Mouse (Mus musculus): Measurements from ENCODE around the gene Sh2b1. TPM values are rescaled to one million over a fixed set of nuclear protein-coding genes. Genes with fewer than 3 reads are reported as not detected.
A peak's percentile ranks its signal among the peaks of the same experiment; 100 is the strongest.

The Sh2b1 gene
- polyA plus RNA-seq, 2 experiments = 8.3 to 12.4 TPM

- Histone ChIP-seq H3K4me1 (replicated peaks; ENCODE audit: control insufficient read depth in 2 of 2, insufficient read depth in 2 of 2, low read length in 1 of 2) (0 out of 4 replicates have a peak, but pooled peaks cover 0 to 2% of the 10 kb centered on the region in 2 experiments), H3K4me3 (ENCODE audit: insufficient read depth in 1 of 2, low read depth in 2 of 2, low read length in 2 of 2) (no peak overlapping the region), H3K27me3 (ENCODE audit: control insufficient read depth, insufficient read depth, low read length) (no peaks in the 10 kb centered on the region), H3K9ac (replicated peaks) (no peak overlapping the region), H3K27ac (no peak overlapping the region), H3K9me3 (ENCODE audit: control insufficient read depth, low read length) (no peaks in the 10 kb centered on the region), H3K4me2 (ENCODE audit: low read depth) (no peak overlapping the region), H3K36me3 (replicated peaks; ENCODE audit: control insufficient read depth, insufficient read depth, low read depth) (no peaks in the 10 kb centered on the region)
- 65% methylated on average over 11 of the region's 11 CpGs for WGBS (ENCODE audit: insufficient replicate concordance)
- DNase-seq (ENCODE audit: low read depth in 3 of 3, low spot score in 3 of 3) (no peak), ATAC-seq (ENCODE audit: insufficient read depth) (no peak)
- no peak for TF ChIP-seq CTCF (IDR thresholded peaks at IDR 0.05; ENCODE audit: low read depth)
- no peak for TF ChIP-seq EP300 (IDR thresholded peaks at IDR 0.05; ENCODE audit: low read depth)
These were observed 16.2 kb downstream of the Sh2b1 start for GRCm38 (mm10) chr7:126458844-126459618.

- Histone ChIP-seq H3K27me3 (ENCODE audit: control insufficient read depth, insufficient read depth, low read length) (no peaks in the 10 kb centered on the region), H3K27ac (no peak overlapping the region), H3K4me3 (ENCODE audit: insufficient read depth in 1 of 2, low read depth in 2 of 2, low read length in 2 of 2) (no peak overlapping the region), H3K4me1 (replicated peaks; ENCODE audit: control insufficient read depth in 2 of 2, insufficient read depth in 2 of 2, low read length in 1 of 2) (no peaks in the 10 kb centered on the region), H3K4me2 (ENCODE audit: low read depth) (no peak overlapping the region), H3K9me3 (ENCODE audit: control insufficient read depth, low read length) (no peaks in the 10 kb centered on the region), H3K36me3 (replicated peaks; ENCODE audit: control insufficient read depth, insufficient read depth, low read depth) (no peaks in the 10 kb centered on the region), H3K9ac (replicated peaks) (no peak overlapping the region)
- no peak for DNase-seq (ENCODE audit: low read depth in 3 of 3, low spot score in 3 of 3)
- ATAC-seq (ENCODE audit: insufficient read depth) = no peak
- TF ChIP-seq EP300 (IDR thresholded peaks at IDR 0.05; ENCODE audit: low read depth) (no peak), CTCF (IDR thresholded peaks at IDR 0.05; ENCODE audit: low read depth) (no peak)
- WGBS (ENCODE audit: insufficient replicate concordance) = 71% methylated on average over 5 of the region's 5 CpGs
These were observed 17.0 kb downstream of the Sh2b1 start for GRCm38 (mm10) chr7:126458225-126458624.

GRCm38 (mm10) chr7:126456382-126457266, 18.6 kb downstream of the Sh2b1 start:
- ATAC-seq (ENCODE audit: insufficient read depth) (peak; percentile 28; the same call in 1 of the 2 replicates), DNase-seq (ENCODE audit: low read depth in 3 of 3, low spot score in 3 of 3) (no peak)
- Histone ChIP-seq H3K4me2 (ENCODE audit: low read depth) (no peak overlapping the region), H3K9ac (replicated peaks) (no peak overlapping the region), H3K36me3 (replicated peaks; ENCODE audit: control insufficient read depth, insufficient read depth, low read depth) (no peaks in the 10 kb centered on the region), H3K27ac (no peak overlapping the region), H3K4me3 (ENCODE audit: insufficient read depth in 1 of 2, low read depth in 2 of 2, low read length in 2 of 2) (no peak overlapping the region), H3K9me3 (ENCODE audit: control insufficient read depth, low read length) (no peaks in the 10 kb centered on the region), H3K27me3 (ENCODE audit: control insufficient read depth, insufficient read depth, low read length) (no peaks in the 10 kb centered on the region), H3K4me1 (replicated peaks; ENCODE audit: control insufficient read depth in 2 of 2, insufficient read depth in 2 of 2, low read length in 1 of 2) (no peaks in the 10 kb centered on the region)
- WGBS (ENCODE audit: insufficient replicate concordance) = 41% methylated on average over 17 of the region's 17 CpGs
- TF ChIP-seq CTCF (IDR thresholded peaks at IDR 0.05; ENCODE audit: low read depth) = no peak
- TF ChIP-seq EP300 (IDR thresholded peaks at IDR 0.05; ENCODE audit: low read depth) = no peak

GRCm38 (mm10) chr7:126455242-126455641, 20.0 kb downstream of the Sh2b1 start:
- Histone ChIP-seq H3K9ac (replicated peaks) (no peak overlapping the region), H3K4me2 (ENCODE audit: low read depth) (no peak overlapping the region)
- WGBS (ENCODE audit: insufficient replicate concordance) = 57% methylated on average over 2 of the region's 2 CpGs

GRCm38 (mm10) chr7:126453861-126454260, 21.4 kb downstream of the Sh2b1 start:
- Histone ChIP-seq H3K4me2 (ENCODE audit: low read depth) (no peak overlapping the region), H3K9ac (replicated peaks) (no peak overlapping the region), H3K4me3 (ENCODE audit: insufficient read depth in 1 of 2, low read depth in 2 of 2, low read length in 2 of 2) (no peak overlapping the region), H3K27ac (no peak overlapping the region), H3K4me1 (replicated peaks; ENCODE audit: control insufficient read depth in 2 of 2, insufficient read depth in 2 of 2, low read length in 1 of 2) (no peaks in the 10 kb centered on the region), H3K27me3 (ENCODE audit: control insufficient read depth, insufficient read depth, low read length) (no peaks in the 10 kb centered on the region), H3K9me3 (ENCODE audit: control insufficient read depth, low read length) (no peaks in the 10 kb centered on the region), H3K36me3 (replicated peaks; ENCODE audit: control insufficient read depth, insufficient read depth, low read depth) (no peaks in the 10 kb centered on the region)
- TF ChIP-seq EP300 (IDR thresholded peaks at IDR 0.05; ENCODE audit: low read depth) (no peak), CTCF (IDR thresholded peaks at IDR 0.05; ENCODE audit: low read depth) (no peak)
- WGBS (ENCODE audit: insufficient replicate concordance) = 43% methylated on average over 7 of the region's 7 CpGs
- no peak for DNase-seq (ENCODE audit: low read depth in 3 of 3, low spot score in 3 of 3)
- ATAC-seq (ENCODE audit: insufficient read depth) = no peak

More at GRCm38 (mm10) chr7:126455242-126455641, 20.0 kb downstream of the Sh2b1 start:
- Histone ChIP-seq H3K9me3 (ENCODE audit: control insufficient read depth, low read length) (no peaks in the 10 kb centered on the region), H3K4me3 (ENCODE audit: insufficient read depth in 1 of 2, low read depth in 2 of 2, low read length in 2 of 2) (no peak overlapping the region), H3K4me1 (replicated peaks; ENCODE audit: control insufficient read depth in 2 of 2, insufficient read depth in 2 of 2, low read length in 1 of 2) (no peaks in the 10 kb centered on the region), H3K36me3 (replicated peaks; ENCODE audit: control insufficient read depth, insufficient read depth, low read depth) (no peaks in the 10 kb centered on the region), H3K27ac (no peak overlapping the region), H3K27me3 (ENCODE audit: control insufficient read depth, insufficient read depth, low read length) (no peaks in the 10 kb centered on the region)
- DNase-seq (ENCODE audit: low read depth in 3 of 3, low spot score in 3 of 3) (no peak), ATAC-seq (ENCODE audit: insufficient read depth) (no peak)
- no peak for TF ChIP-seq EP300 (IDR thresholded peaks at IDR 0.05; ENCODE audit: low read depth)
- TF ChIP-seq CTCF (IDR thresholded peaks at IDR 0.05; ENCODE audit: low read depth) = no peak

Measured in liver, embryonic 14.5 days (tissue).